Comparison of ENCODE assay signal across 9 mouse cellular contexts in the genomic region with DNA sequence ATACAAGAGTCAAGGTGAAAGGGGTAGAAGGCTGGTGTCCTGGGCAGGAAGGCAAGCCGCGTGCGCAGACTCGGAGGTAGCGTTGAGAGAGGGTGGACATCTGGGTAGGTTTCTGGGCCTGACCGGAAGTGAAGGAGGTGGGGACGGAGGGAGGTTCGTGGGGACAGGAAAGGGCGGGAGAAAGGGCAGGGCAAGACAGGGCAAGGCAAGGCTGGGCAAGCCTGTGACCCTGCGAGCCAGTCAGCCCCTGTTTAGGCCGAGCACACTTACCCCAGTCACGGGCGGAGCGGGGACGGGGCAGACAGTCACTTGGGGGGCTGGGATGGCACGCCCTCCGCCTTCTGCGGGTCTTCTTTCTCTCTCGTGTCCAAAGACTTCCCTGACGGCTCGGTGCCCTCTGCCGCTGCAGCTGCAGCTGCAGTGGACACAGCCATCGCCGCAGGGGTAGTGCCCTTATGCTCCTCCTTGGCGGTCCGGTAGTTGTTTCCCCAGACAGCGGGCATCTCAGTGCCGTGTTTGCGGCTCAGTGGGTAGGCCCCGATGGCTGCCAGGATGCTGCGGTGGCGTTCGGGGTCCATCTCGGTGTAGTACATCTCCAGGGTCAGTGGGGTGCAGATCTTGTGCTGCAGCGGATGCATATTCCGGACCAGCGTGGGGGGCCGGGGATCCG. TPM values are rescaled to one million over a fixed set of nuclear protein-coding genes. Genes with fewer than 3 reads are reported as not detected.
DNase-seq lines count a peak whose midpoint lies in the region; ATAC-seq lines count a peak whose summit lies in the region.
"Had no signal": no experiment of that assay in that cellular context is flagged by ENCODE, and none has a peak within 500 bp of the region (broad histone marks: within the 10 kb centered on the region; RNA-seq: fewer than 3 reads in every experiment).

No protein-coding gene starts in this region.

- no peaks in the 10 kb centered on the region for H3K9me3 ChIP-seq in kidney, embryonic 16.5 days (ENCODE audit: low read length)
- no peaks in the 10 kb centered on the region for H3K9me3 ChIP-seq in forebrain, embryonic 16.5 days (ENCODE audit: control insufficient read depth, low read length)
- H3K9me3 ChIP-seq in limb, embryonic 15.5 days: no peaks in the 10 kb centered on the region
- H3K9me3 ChIP-seq in neural tube, embryonic 13.5 days: no peaks in the 10 kb centered on the region

- no peak overlapping the region for H3K27ac ChIP-seq in kidney, embryonic 16.5 days (ENCODE audit: low read length)
- H3K27ac ChIP-seq in forebrain, embryonic 16.5 days (ENCODE audit: low read length): no peak overlapping the region
- H3K27ac ChIP-seq in limb, embryonic 15.5 days: no peak overlapping the region
- no peak overlapping the region for H3K27ac ChIP-seq in neural tube, embryonic 13.5 days (replicated peaks)

- peak overlapping the region; percentile 65 for H3K9ac ChIP-seq in kidney, embryonic 16.5 days (replicated peaks; ENCODE audit: low read length)
- H3K9ac ChIP-seq in forebrain, embryonic 16.5 days (replicated peaks; ENCODE audit: low read depth, low read length): no peak overlapping the region
- H3K9ac ChIP-seq in limb, embryonic 15.5 days: 0 out of 2 replicates have a peak overlapping the region, but pooled peaks have one; percentile 23
- peak overlapping the region; percentile 38; the same call in 1 of the 2 replicates for H3K9ac ChIP-seq in neural tube, embryonic 13.5 days

- ATAC-seq in kidney, embryonic 16.5 days (ENCODE audit: low FRiP score, low TSS enrichment): peak; percentile 61; the same call in 1 of the 2 replicates
- ATAC-seq in forebrain, embryonic 16.5 days: no peak
- no peak for ATAC-seq in limb, embryonic 15.5 days (ENCODE audit: insufficient number of reproducible peaks, low FRiP score, low TSS enrichment, low read depth)
- ATAC-seq in neural tube, embryonic 13.5 days (ENCODE audit: low read depth): no peak

- WGBS in kidney, embryonic 16.5 days: 34% methylated on average over 34 of the region's 39 CpGs
- 34% methylated on average over 35 of the region's 39 CpGs for WGBS in forebrain, embryonic 16.5 days
- 31% methylated on average over 39 of the region's 39 CpGs for WGBS in limb, embryonic 15.5 days
- 42% methylated on average over 39 of the region's 39 CpGs for WGBS in neural tube, embryonic 13.5 days

- 0 out of 2 replicates have a peak, but pooled peaks cover 2% of the 10 kb centered on the region for H3K4me1 ChIP-seq in kidney, embryonic 16.5 days (ENCODE audit: insufficient read depth, low read length)
- H3K4me1 ChIP-seq in forebrain, embryonic 16.5 days (replicated peaks; ENCODE audit: control insufficient read depth, insufficient read depth, low read length): no peaks in the 10 kb centered on the region; the same call in 1 of the 2 replicates
- no peaks in the 10 kb centered on the region for H3K4me1 ChIP-seq in limb, embryonic 15.5 days
- H3K4me1 ChIP-seq in neural tube, embryonic 13.5 days (replicated peaks): 0 out of 2 replicates have a peak, but pooled peaks cover 4% of the 10 kb centered on the region

- no peaks in the 10 kb centered on the region for H3K36me3 ChIP-seq in kidney, embryonic 16.5 days (ENCODE audit: insufficient read depth, low read length)
- no peaks in the 10 kb centered on the region for H3K36me3 ChIP-seq in forebrain, embryonic 16.5 days (ENCODE audit: control insufficient read depth, insufficient read depth)
- no peaks in the 10 kb centered on the region for H3K36me3 ChIP-seq in limb, embryonic 15.5 days
- peaks cover 29% of the 10 kb centered on the region; the same call in 1 of the 2 replicates for H3K36me3 ChIP-seq in neural tube, embryonic 13.5 days

- peak overlapping the region; percentile 56 for H3K4me2 ChIP-seq in kidney, embryonic 16.5 days (replicated peaks; ENCODE audit: low read depth, low read length)
- H3K4me2 ChIP-seq in forebrain, embryonic 16.5 days (ENCODE audit: low read length): peak overlapping the region; percentile 9; the same call in 1 of the 2 replicates
- H3K4me2 ChIP-seq in limb, embryonic 15.5 days: peak overlapping the region; percentile 40
- H3K4me2 ChIP-seq in neural tube, embryonic 13.5 days: peak overlapping the region; percentile 42

- peak overlapping the region; percentile 40 for H3K4me3 ChIP-seq in kidney, embryonic 16.5 days (ENCODE audit: low read length)
- H3K4me3 ChIP-seq in forebrain, embryonic 16.5 days (replicated peaks; ENCODE audit: low read length): no peak overlapping the region
- 0 out of 2 replicates have a peak overlapping the region, but pooled peaks have one; percentile 14 for H3K4me3 ChIP-seq in limb, embryonic 15.5 days
- H3K4me3 ChIP-seq in neural tube, embryonic 13.5 days: peak overlapping the region; percentile 17

- H3K27me3 ChIP-seq in kidney, embryonic 16.5 days (ENCODE audit: insufficient read depth, low read length): no peaks in the 10 kb centered on the region
- H3K27me3 ChIP-seq in forebrain, embryonic 16.5 days (replicated peaks; ENCODE audit: control insufficient read depth, insufficient read depth, low read length): peaks cover 13% of the 10 kb centered on the region
- H3K27me3 ChIP-seq in limb, embryonic 15.5 days: peaks cover 34% of the 10 kb centered on the region
- peaks cover 6% of the 10 kb centered on the region; the same call in 1 of the 2 replicates for H3K27me3 ChIP-seq in neural tube, embryonic 13.5 days

- no peak for DNase-seq in kidney, adult 9 months
- DNase-seq in layer of hippocampus, adult 18-20 months (ENCODE audit: low spot score in 2 of 2): no peak
- no peak for DNase-seq in gastrocnemius, postnatal 4 days (ENCODE audit: low spot score in 2 of 2)
- DNase-seq in thymus, postnatal 10 days (ENCODE audit: low spot score in 2 of 2): no peak

RNA-seq across cellular contexts. Expression of a gene that starts 12.2 kb away (rescaled TPM):
- 0.99 and 1.9 TPM in 2 replicates for polyA plus RNA-seq in kidney, embryonic 16.5 days (2015; fragmentation: Nextera tagmentation; extraction: Ambion mirVana)
- 116 and 179 TPM in 2 replicates for polyA plus RNA-seq in forebrain, embryonic 16.5 days (2015; fragmentation: Nextera tagmentation; extraction: Ambion mirVana)
- 0.55 and 1.2 TPM in 2 replicates for polyA plus RNA-seq in limb, embryonic 15.5 days (2015; fragmentation: Nextera tagmentation; extraction: Ambion mirVana)
- polyA plus RNA-seq in neural tube, embryonic 13.5 days (2015; fragmentation: Nextera tagmentation; extraction: Ambion mirVana): 95.9 and 99.9 TPM in 2 replicates
- total RNA-seq in layer of hippocampus, adult 18-20 months (2021): 100 to 1,000 TPM; 269 to 293 TPM
- total RNA-seq in gastrocnemius, postnatal 4 days (2021): not detected
- total RNA-seq: hematopoietic stem cell, adult 5-6 weeks had no signal

RNA-seq across cellular contexts. Expression of a gene that starts 21.3 kb away (rescaled TPM):
- not detected in 2 replicates for polyA plus RNA-seq in kidney, embryonic 16.5 days (2015; fragmentation: Nextera tagmentation; extraction: Ambion mirVana)
- 0.62 and 1.7 TPM in 2 replicates for polyA plus RNA-seq in forebrain, embryonic 16.5 days (2015; fragmentation: Nextera tagmentation; extraction: Ambion mirVana)
- polyA plus RNA-seq in limb, embryonic 15.5 days (2015; fragmentation: Nextera tagmentation; extraction: Ambion mirVana): not detected in 2 replicates
- polyA plus RNA-seq in neural tube, embryonic 13.5 days (2015; fragmentation: Nextera tagmentation; extraction: Ambion mirVana): 18.1 and 23.3 TPM in 2 replicates
- total RNA-seq in layer of hippocampus, adult 18-20 months (2021): under 1 TPM in 1 of 2 experiments, not detected in 1; 0.15 TPM
- not detected for total RNA-seq in gastrocnemius, postnatal 4 days (2021)
- total RNA-seq: hematopoietic stem cell, adult 5-6 weeks had no signal

RNA-seq across cellular contexts. Expression of a gene that starts 23.0 kb away (rescaled TPM):
- polyA plus RNA-seq in kidney, embryonic 16.5 days (2015; fragmentation: Nextera tagmentation; extraction: Ambion mirVana): 0.27 and 0.62 TPM in 2 replicates
- polyA plus RNA-seq in forebrain, embryonic 16.5 days (2015; fragmentation: Nextera tagmentation; extraction: Ambion mirVana): not detected in 2 replicates
- 0.41 TPM in 1 of 2 replicates, not detected in the other for polyA plus RNA-seq in limb, embryonic 15.5 days (2015; fragmentation: Nextera tagmentation; extraction: Ambion mirVana)
- polyA plus RNA-seq in neural tube, embryonic 13.5 days (2015; fragmentation: Nextera tagmentation; extraction: Ambion mirVana): not detected in 2 replicates
- not detected for total RNA-seq in layer of hippocampus, adult 18-20 months (2021)
- total RNA-seq in gastrocnemius, postnatal 4 days (2021): not detected
- total RNA-seq: hematopoietic stem cell, adult 5-6 weeks had no signal

RNA-seq across cellular contexts. Expression of a gene that starts 32.1 kb away (rescaled TPM):
- polyA plus RNA-seq in kidney, embryonic 16.5 days (2015; fragmentation: Nextera tagmentation; extraction: Ambion mirVana): 36.1 and 41.3 TPM in 2 replicates
- 13.4 and 15.5 TPM in 2 replicates for polyA plus RNA-seq in forebrain, embryonic 16.5 days (2015; fragmentation: Nextera tagmentation; extraction: Ambion mirVana)
- polyA plus RNA-seq in limb, embryonic 15.5 days (2015; fragmentation: Nextera tagmentation; extraction: Ambion mirVana): 21.4 and 22.3 TPM in 2 replicates
- polyA plus RNA-seq in neural tube, embryonic 13.5 days (2015; fragmentation: Nextera tagmentation; extraction: Ambion mirVana): 24.8 and 33.0 TPM in 2 replicates
- 10 to 100 TPM; 41.7 to 43.4 TPM for total RNA-seq in layer of hippocampus, adult 18-20 months (2021)
- 10 to 100 TPM; 30.6 to 32.4 TPM for total RNA-seq in gastrocnemius, postnatal 4 days (2021)

RNA-seq across cellular contexts. Expression of a gene that starts 33.7 kb away (rescaled TPM):
- 57.7 and 58.8 TPM in 2 replicates for polyA plus RNA-seq in kidney, embryonic 16.5 days (2015; fragmentation: Nextera tagmentation; extraction: Ambion mirVana)
- polyA plus RNA-seq in forebrain, embryonic 16.5 days (2015; fragmentation: Nextera tagmentation; extraction: Ambion mirVana): 72.7 and 76.3 TPM in 2 replicates
- 50.6 and 51.9 TPM in 2 replicates for polyA plus RNA-seq in limb, embryonic 15.5 days (2015; fragmentation: Nextera tagmentation; extraction: Ambion mirVana)
- polyA plus RNA-seq in neural tube, embryonic 13.5 days (2015; fragmentation: Nextera tagmentation; extraction: Ambion mirVana): 51.4 and 51.7 TPM in 2 replicates
- 10 to 100 TPM; 34.1 to 35.4 TPM for total RNA-seq in layer of hippocampus, adult 18-20 months (2021)
- total RNA-seq in gastrocnemius, postnatal 4 days (2021): 10 to 100 TPM; 34.6 to 38.0 TPM

Comparison
In these comparisons a context has a peak if more than half of its experiments do, and no peak if none do; other contexts are left out.
1. RNA of a gene that starts 12.2 kb away (polyA plus RNA-seq): 116 to 179 TPM in forebrain, embryonic 16.5 days and 95.9 to 99.9 TPM in neural tube, embryonic 13.5 days; 0.55 to 1.2 TPM in limb, embryonic 15.5 days and 0.99 to 1.9 TPM in kidney, embryonic 16.5 days; every median in the first group is over 10 times any median in the second.
2. Peak in every context shown above with its lines, with median percentiles within 50 percentile points of each other: H3K4me2 ChIP-seq.